Mouse (Mus musculus) monocyte, adult 2 months (primary cell): ENCODE data around the gene Slc25a30.
"Not testable (repeated sequence)": the region's sequence is repeated elsewhere in the genome, so short reads cannot be mapped to it uniquely, and the experiment has no call there.

Source experiments
- DNase-seq, 2 experiments: peaks; one replicate each; pipeline ENCODE4 v3.0.0; 2022; ENCODE audit warnings: low spot score in 2 of 2, low read depth in 1 of 2

Gene Slc25a30

DNA sequence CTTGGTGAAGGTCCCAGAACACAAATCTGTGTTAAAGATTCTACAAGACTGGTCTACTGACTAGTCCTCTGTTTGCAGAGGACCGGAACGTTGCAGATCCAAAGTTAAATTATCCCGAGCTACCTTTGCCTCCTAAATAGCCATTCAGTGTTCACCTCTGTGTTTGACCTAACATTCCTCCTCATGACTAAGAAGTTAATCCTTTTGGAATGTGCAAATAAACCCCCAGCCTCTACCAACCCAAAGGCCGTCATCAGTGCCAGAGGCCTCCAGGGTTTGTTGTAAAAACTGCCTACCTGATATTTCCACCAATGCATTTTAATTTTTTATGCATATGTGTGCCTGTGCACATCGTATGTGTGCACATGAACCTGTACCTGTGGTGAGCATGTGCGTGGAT lies 7.5 kb upstream of the Slc25a30 start:
- no peak for DNase-seq

DNA sequence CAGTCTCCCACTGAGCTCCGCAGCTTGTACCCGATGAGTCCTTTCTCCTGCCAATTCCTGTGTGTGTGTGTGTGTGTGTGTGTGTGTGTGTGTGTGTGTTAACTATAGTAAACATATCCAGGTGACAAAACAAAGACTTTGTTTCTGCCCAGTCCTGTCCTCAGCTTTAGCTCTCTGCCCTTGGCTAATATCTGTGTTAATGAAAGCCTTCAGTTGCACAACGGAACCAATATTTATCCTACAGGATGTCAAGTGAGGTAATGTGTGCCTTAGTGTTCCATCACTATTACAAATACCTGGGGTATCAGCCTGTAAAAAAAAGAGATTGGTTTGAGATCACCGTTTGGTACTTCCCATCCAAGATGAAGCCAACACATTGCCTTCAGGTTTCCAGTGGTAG lies 6.3 kb upstream of the Slc25a30 start:
- no peak for DNase-seq

DNA sequence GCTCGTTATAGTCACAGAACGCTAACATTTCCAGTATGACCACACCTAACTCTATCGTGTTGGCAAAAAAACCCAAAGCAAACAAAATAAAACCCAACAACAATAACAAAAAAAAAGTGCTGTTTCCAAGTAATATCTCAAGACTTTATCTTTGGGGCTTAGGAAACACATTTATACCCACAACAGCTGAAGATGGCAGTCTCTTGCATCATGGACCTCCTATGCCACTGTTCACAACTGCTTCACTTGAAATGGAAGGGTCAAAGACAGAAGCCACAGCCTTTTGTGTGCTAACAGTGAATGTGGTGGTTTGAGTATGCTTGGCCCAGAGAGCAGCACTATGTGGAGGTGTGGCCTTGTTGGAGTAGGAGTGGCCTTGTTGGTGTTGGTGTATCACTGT lies 4.5 kb upstream of the Slc25a30 start:
- no peak for DNase-seq

DNA sequence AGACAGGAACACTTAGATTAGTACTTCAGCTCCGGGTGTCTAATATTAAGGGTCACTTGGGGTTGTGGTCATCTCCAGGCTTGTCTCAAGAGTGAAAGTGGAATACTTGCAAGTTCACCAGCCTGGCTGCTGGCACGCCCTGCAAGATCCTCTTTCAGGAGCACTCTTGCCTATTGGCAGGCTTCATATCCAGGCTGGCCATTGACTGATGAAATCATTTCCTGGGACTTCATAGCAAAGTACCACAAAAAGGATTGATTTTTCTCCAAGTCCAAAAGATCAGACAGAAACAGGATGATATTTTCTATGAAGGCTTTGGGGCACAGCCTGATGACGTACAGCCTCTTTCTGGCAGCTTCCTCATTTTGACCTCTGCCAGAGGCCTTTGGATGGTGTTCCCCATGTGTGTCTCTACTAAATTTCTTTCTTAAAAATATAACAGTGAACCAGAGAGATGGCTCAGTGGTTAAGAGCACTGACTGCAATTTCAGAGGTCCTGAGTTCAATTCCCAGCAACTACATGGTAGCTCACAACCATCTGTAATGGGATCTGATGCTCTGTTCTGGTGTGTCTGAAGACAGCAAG lies 3.7 kb upstream of the Slc25a30 start:
- DNase-seq, result peak; percentile 17 to 29

DNA sequence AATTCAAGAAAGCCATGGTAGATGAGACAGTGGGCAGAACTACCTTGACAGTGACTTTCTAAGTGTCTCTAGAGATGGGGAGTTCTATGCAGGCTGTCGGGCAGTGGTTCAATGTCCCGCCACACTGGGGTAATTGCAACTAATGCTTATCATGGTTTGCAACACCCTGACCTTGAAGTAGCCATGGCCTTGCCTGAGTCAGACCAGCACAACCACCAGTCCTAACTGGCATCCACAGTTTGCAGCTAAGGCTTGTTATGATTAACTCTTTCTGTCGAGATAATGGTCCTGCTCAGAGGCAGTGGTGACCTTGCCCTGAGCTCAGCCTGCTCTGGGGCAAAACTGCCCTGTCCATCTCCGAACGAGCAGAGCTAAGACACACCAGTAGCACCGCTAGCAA lies 2.5 kb upstream of the Slc25a30 start:
- DNase-seq, result no peak

DNA sequence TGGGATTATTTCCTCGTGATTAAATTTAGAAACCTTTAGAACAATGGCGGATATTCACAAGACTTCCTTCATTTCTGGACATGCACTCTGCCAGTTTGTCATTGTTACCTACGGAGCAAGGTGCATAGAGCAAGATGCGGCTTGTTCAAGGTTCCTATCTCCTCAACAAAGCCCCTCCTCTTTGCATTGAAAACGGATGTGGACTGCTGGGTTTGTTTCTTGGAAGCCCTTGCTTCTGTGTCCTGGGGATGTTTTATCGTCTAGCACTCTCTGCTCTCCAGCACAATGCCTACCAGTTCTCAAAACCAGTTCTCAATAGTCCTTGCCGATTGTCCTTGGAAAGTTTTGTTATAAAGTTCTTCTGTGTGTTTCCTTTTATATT lies 948 bp upstream of the Slc25a30 start:
- DNase-seq, result no peak

DNA sequence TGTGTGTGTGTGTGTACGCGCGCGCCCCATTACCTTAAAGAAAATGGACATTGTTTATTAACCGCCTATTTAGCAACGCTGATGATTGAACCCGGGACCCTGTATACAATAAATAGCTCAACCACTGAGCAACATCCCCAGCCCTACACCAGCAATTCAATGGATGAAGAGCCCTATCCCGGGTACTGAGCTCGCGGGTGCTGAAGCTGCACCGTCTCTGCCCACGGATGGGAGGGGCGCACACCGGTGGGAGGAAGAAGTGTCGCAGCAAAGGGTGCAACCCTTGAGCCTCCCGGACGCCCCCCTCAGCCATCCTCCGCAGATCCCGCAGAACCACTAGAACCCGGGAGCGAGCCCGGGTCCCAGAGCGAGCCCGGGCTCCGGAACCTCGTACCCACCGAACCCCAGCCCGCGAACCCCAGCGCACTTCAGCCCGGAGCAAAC lies 391 bp downstream of the Slc25a30 start:
- peak in 1 of 2 experiments; percentile 19 for DNase-seq

DNA sequence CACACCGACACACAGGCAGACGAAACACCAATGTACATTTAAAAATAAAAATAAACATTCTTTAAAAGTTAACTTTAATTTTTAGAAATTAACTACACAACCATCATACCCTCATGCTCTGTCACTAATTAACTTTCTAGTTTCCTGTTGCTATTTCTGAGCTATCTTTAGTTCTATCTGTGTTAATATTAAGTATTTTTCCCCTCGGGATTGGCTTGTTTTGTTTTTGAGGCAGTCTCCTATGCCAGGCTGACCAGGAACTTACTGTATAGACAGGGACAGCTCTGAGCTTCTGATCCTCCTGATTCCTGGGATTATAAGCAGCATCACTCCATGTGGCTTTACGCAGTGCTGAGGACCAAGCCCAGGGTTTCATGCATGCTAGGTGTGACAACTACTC lies 6.9 kb downstream of the Slc25a30 start:
- DNase-seq, result no peak

DNA sequence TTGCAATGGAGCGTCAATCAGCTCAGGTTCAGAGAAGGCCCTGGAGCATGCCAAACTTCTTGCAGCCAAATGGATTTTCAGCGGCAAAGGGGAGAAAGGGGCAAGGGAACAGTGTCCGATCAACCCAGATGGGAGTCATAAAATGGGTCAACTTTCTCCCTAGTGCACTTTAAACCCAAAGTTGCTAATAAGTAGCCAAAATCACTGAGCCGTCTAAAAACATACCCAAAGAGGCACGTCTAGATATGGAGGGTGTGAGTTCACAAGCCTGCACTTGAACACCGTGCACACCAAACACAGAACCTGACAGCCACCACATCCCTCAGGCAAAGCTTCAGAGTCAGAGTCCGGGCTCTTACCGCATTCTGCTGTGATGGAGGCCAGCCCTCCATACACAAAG lies 10.2 kb downstream of the Slc25a30 start:
- DNase-seq, result no peak

DNA sequence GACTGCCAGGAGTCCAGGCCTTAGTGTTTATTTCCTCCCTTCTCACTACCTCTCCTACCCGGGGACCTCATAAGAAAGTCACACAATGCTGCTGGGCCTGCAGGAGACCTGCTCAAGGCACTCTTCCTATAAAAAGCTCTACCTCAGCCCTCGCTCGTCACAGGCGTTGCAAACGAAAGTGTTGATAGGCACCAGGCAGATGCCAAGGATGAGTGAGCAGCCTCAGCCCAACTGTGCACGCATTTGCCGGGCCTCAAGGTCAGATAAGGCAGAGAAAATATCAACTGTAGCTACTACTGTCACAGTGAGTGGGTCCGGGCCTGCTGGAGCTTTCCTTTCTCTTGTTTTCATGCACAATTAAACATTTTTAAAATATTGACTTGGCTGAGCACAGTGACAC lies 13.4 kb downstream of the Slc25a30 start:
- DNase-seq, result no peak

DNA sequence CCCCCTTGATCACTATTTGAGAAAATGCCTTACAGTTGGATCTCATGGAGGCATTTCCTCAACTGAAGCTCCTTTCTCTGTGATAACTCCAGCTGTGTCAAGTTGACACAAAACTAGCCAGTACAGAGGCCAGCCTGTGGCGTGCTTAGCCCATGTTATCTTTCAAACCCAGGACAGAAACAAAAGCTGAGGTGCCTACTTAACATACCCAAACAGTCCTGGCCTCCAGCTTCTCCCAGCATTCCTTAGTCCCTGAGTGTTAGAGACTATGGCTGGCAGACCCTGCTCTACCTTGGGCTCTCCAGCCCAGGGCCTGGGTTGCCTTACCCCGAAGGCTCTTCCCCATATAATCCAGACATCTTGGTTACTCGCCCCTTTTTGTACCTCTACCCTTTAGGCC lies 14.4 kb downstream of the Slc25a30 start:
- not testable (repeated sequence) for DNase-seq

DNA sequence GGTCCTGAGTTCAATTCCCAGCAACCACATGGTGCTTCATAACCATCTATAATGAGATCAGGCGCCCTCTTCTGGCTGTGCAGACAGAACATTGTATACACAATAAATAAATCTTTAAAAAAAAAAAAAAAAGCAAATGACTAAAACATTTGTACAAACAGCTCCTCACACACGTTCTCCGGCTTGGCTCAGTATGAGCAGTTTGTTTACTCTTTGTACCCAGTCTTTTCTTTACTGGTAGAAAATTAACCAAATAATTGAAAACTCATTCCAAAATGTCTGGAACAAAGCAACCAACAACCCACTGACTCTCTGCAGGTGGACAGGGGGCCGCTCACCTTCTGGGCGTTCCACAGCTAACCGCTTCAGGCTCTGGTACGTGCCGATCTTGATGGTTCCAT lies 15.7 kb downstream of the Slc25a30 start:
- no peak for DNase-seq

DNA sequence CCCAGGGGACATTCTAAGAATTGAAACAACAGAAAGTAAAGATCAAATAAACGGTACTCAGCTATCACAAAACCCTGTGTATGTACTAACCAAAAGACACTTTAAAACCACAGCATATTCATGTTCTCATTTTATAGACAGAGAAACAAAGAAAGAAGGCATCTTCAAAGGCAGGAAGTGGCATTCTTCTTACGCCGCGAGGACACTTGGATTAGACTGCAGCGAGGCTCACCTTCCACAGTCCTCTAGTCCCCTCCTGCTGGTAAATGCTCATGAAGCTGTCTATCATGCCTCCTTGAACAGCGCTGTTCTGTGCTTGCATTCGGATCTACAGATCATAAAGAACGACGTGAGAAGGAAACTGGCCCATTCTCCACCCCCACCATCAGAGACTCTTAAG lies 17.5 kb downstream of the Slc25a30 start:
- DNase-seq, result no peak

DNA sequence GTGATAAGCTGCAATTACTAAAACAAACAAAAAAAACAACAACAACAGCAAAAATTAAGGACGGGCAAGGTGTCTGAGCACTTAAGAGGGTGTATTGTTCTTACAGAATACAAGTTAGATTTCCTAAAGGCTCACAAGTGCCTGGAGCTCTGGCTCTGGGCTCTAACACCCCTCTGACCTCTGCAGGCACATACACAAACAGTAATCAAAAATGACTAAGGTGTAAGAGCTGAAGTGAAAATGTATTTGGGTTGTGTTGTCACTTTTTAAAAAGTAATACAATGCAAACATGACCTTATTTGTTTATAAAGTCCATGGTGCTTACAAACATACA lies 18.6 kb downstream of the Slc25a30 start:
- DNase-seq, result no peak

DNA sequence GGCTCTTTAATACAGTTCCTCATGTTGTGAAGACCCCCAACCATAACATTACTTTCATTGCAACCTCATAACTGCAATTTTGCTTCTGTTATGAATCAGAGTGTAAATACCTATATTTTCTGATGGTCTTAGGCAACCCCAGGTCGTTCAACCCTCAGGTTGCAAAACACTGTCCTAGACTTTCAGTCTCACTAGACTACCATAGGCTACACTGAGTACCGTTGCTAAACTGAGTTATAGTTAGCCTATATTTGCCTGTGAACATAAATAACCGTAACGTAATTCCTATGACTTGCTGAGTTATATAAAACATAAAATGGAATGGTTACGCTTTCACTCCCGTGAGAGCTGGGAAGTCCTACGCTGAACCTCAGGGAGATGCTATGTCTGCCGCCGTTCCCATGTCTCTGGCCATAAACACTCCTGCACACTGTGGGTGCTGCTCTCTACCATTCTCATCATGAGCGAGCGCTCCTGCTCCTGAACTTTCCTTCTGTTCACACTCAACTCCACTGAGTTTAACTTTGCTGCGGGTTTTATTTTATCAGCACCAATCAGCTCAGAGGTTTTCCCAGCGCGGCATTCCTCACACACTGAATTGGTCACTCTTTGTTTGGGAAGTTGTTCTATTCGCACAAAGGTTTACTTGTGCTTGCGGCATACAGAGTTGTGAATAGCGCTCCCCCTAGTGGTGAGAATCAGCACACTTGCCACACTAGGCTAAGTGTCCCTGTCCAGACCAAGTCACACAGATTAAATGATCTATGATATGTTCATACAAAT lies 19.2 kb downstream of the Slc25a30 start:
- peak in 1 of 2 experiments; percentile 19 for DNase-seq

DNA sequence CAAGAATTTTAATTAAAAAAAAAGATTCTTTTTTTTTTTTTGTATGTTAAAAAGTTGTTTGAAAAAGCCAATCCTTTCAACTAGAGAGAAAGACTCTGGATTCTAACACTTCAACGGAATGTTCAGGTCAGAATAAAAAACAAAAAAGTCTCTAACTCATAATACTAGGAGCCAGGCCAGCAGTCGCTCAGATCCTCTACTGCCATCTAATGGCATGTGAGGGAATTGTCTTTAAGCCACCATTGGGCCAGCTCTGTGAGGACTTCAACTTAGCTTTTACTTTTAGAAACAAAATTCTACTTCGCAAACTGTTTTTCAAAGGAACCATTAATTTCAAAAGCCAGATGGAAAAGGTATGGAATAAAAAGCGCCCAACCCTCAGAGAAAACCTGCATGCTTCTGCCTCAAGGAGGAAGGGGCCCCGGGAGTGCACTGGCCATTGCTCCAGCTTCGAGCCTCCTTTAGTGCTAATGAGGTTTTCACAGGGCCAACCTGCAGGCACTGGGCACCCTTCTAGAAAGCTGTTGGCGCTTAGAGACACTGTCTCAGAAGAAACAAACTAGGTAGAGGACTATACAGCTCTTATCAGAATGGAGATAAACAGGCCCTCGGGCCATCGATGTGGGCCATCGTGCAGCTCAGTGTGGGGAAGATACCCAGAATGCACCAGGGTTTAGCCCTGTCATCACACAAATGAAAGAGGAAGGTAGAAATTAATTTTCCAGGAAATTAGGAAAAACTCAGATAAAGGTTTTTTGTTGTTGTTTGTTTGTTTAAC lies 25.6 kb downstream of the Slc25a30 start:
- no peak for DNase-seq

DNA sequence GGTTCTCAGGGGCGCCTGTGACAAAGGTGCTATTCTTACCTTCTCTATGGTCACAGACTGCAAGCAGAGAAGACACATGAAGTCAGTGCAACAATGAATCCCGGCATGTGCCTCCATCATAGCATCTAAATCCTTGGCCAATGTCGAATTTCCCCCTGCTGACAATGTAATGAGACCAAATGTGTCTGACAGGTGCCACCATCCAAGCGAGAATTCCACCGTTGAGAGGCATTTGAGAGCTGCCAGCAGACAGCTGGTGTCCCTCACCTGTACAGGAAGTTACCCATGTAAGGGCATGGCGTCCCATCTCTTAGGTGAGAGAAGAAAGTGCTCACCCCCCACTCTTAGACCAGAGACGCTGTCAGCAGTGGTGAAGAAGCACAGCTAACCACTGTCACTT lies 28.4 kb downstream of the Slc25a30 start:
- DNase-seq, result no peak

DNA sequence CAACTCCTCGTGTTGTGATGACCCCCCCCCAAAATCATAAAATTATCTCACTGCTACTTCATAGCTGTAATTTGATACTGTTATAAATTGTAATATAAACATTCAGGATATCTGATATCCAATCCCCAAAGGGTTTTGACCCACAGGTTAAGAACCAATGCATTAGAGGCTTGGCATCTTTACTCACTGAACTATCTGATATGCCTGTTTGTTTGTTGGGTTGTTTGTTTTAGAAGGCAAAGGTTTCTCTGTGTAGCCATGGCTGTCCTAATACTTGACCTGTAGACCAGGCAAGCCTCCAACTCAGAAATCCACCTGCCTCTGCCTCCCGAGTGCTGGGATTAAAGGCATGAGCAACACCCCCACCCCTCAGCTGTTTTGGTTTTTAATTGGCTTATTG lies 29.0 kb downstream of the Slc25a30 start:
- no peak for DNase-seq

DNA sequence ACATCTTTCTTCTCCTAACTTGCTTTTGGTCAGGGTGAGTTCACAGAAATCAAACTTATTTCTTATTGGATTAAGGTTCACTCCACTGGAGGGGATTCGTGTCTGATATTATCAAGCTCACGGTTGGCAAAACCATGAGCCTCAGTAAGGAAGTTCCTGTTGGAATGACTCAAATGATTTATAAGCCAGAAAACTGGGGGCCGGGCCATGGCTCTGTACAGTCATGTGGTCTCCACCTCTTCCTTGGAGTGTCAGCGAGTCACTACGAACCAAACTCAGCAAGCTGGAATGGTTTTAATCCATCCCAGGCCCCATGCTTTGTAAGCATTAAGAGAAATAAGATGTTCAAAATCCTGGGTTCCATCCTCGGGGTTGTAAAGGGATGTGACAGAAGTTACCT lies 29.9 kb downstream of the Slc25a30 start:
- no peak for DNase-seq

DNA sequence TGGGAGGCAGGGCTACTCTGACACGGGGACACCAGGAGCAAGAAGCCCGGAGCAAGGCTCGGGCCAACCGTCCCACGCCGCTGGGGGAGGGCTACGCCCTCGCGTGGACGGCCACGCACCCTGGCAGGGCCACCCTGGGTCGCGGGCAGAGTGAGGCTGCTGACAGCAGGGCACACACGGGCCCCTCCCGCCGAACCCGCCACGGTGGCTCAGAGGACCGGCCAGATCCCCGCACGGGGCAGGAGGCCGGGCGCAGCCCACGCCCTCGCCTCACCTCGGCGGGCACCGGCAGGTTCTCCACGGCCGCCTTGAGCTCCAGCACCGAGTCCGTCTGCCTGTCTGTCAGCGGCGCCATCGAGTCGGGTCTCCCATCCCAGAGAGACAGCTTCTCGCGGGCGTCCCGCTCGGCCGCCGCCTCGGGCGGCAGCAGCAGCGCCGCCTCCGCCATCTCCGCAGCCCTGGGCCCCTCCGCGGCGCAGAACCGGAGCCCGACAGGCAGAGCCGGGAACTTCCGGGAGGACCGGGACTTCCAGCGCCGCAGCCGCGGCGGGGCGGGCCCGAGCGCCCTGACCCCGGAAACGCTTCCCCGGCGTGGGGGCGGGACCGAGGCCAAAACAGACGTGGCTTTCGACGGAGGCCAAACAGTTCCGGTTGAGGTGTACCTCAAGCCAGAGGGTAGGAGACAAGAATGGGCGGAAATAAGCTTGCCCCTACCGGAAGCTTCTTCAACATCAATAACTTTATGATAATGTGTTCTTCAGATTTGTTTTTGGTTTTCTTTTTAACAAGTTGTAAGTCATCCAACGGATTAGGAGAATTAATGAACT lies 32.6 kb downstream of the Slc25a30 start, which contains the start of gene Cog3:
Gene Cog3, minus strand, starts transcription at position 527 of the 827 bp plus-strand sequence.
- peak; percentile 91 to 93 for DNase-seq

DNA sequence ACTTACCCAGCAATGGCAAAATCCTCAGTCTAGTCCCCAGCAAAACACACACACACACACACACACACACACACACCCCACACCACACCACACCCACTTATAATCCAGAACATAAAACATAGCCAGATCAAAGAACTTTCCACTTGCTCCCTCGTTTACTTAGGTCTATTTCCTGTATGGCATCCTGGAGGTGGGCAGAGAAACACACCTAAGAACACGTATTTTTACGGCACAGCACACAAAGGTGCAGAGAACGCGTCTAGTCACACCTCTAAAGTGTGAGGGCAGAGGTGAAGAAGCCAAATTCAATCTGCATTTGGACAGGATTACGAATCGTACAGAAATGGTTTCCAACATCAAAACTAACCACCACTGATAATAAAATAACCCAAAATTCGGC lies 33.6 kb downstream of the Slc25a30 start:
- no peak for DNase-seq
